Mouse (Mus musculus) CH12.LX (cell line): ENCODE measurements around the gene Cactin. TPM values are rescaled to one million over a fixed set of nuclear protein-coding genes. Genes with fewer than 3 reads are reported as not detected.

Experiments
- DNase-seq: peaks from one replicate; pipeline ENCODE4 v3.0.0-alpha.2; 2013; ENCODE audit errors: extremely low read depth
- H3K27ac ChIP-seq: 2 replicates; pipeline ENCODE4 v1.5.1; 2012; ENCODE audit warnings: low read depth, mild to moderate bottlenecking, control low read depth, moderate library complexity; ENCODE audit not compliant: insufficient read depth
- H3K27me3 ChIP-seq: replicated peaks from 2 replicates; pipeline ENCODE3; 2012; ENCODE audit warnings: inconsistent platforms
- H3K36me3 ChIP-seq, 2 experiments: replicated peaks in 1 of 2; 2 replicates each; pipeline versions ENCODE3 to v1.6.1; 2012; ENCODE audit warnings: inconsistent platforms in 1 of 2, low read length in 1 of 2, mild to moderate bottlenecking in 1 of 2, mixed read lengths in 1 of 2, moderate library complexity in 1 of 2; ENCODE audit not compliant: control insufficient read depth in 1 of 2, insufficient read depth in 1 of 2
- H3K4me1 ChIP-seq, 2 experiments: 2 replicates each; pipeline ENCODE4 v1.6.1; 2012; ENCODE audit warnings: inconsistent platforms in 1 of 2, moderate library complexity in 1 of 2; ENCODE audit not compliant: insufficient read depth in 2 of 2, control insufficient read depth in 1 of 2
- H3K4me2 ChIP-seq: 2 replicates; pipeline ENCODE4 v1.6.1; 2012; ENCODE audit warnings: low read depth, mild to moderate bottlenecking, control low read depth; ENCODE audit not compliant: poor library complexity, insufficient read depth, severe bottlenecking
- H3K4me3 ChIP-seq, 3 experiments: fragments of 150-350 bp in 1 of 3; sonication (generic) in 1 of 3; replicated peaks in 1 of 3; 2 replicates each; pipeline versions ENCODE3 to v1.5.1; 2011 to 2012; ENCODE audit warnings: low read depth in 2 of 3, low read length in 2 of 3, mild to moderate bottlenecking in 2 of 3, moderate library complexity in 2 of 3, control low read depth in 1 of 3, improper control_type of control experiment in 1 of 3, inconsistent platforms in 1 of 3, mixed read lengths in 1 of 3; ENCODE audit not compliant: poor library complexity in 1 of 3
- H3K79me2 ChIP-seq: replicated peaks from 2 replicates; pipeline ENCODE4 v1.6.1; 2012; ENCODE audit warnings: mild to moderate bottlenecking, moderate library complexity; ENCODE audit not compliant: control insufficient read depth, poor library complexity, insufficient read depth, severe bottlenecking; ENCODE audit errors: extremely low read depth
- H3K9ac ChIP-seq: 2 replicates; pipeline ENCODE4 v1.6.1; 2012; ENCODE audit warnings: low read depth, mild to moderate bottlenecking, control low read depth, moderate library complexity; ENCODE audit not compliant: insufficient read depth
- H3K9me3 ChIP-seq: replicated peaks from 2 replicates; pipeline ENCODE3; 2012; ENCODE audit warnings: low read length, inconsistent platforms, mixed read lengths
- BHLHE40 ChIP-seq: IDR thresholded peaks from 2 replicates; pipeline ENCODE4 v1.6.1; 2011; ENCODE audit warnings: mild to moderate bottlenecking, low read depth, low read length, improper control_type of control experiment
- CHD1 ChIP-seq: IDR thresholded peaks from 2 replicates; pipeline ENCODE4 v1.6.1; 2012; ENCODE audit warnings: low read depth, low read length, improper control_type of control experiment, inconsistent platforms
- CHD2 ChIP-seq: IDR thresholded peaks from 2 replicates; pipeline ENCODE4 v1.6.1; 2011; ENCODE audit warnings: low read length, improper control_type of control experiment
- CTCF ChIP-seq, 2 experiments: IDR thresholded peaks in 1 of 2; conservative IDR thresholded peaks in 1 of 2; 2 replicates each; pipeline ENCODE4 v1.5.1; 2011 to 2012; ENCODE audit warnings: low read depth in 2 of 2, low read length in 2 of 2, improper control_type of control experiment in 1 of 2, inconsistent platforms in 1 of 2, mild to moderate bottlenecking in 1 of 2, moderate library complexity in 1 of 2
- ELF1 ChIP-seq: IDR thresholded peaks from 2 replicates; pipeline ENCODE4 v1.6.1; 2014; ENCODE audit warnings: low read depth, mild to moderate bottlenecking, inconsistent platforms, low read length, improper control_type of control experiment
- ETS1 ChIP-seq: conservative IDR thresholded peaks from 2 replicates; pipeline ENCODE4 v1.6.1; 2012; ENCODE audit warnings: low read depth, mild to moderate bottlenecking, inconsistent platforms, low read length, improper control_type of control experiment, moderate library complexity
- GABPA ChIP-seq: IDR thresholded peaks from 2 replicates; pipeline ENCODE4 v1.6.1; 2012; ENCODE audit warnings: low read depth, low read length, improper control_type of control experiment, inconsistent platforms; ENCODE audit not compliant: insufficient replicate concordance
- HCFC1 ChIP-seq: IDR thresholded peaks from 2 replicates; pipeline ENCODE4 v1.6.1; 2012; ENCODE audit warnings: low read depth, mild to moderate bottlenecking, inconsistent platforms, low read length, improper control_type of control experiment
- IRF4 ChIP-seq: IDR thresholded peaks from 2 replicates; pipeline ENCODE4 v1.6.1; 2014; ENCODE audit warnings: low read depth, mild to moderate bottlenecking, inconsistent platforms, low read length, improper control_type of control experiment
- JUN ChIP-seq: IDR thresholded peaks from 2 replicates; pipeline ENCODE4 v1.6.1; 2011; ENCODE audit warnings: low read depth, mild to moderate bottlenecking, low read length, improper control_type of control experiment, moderate library complexity; ENCODE audit not compliant: insufficient read depth
- JUND ChIP-seq: conservative IDR thresholded peaks from 2 replicates; pipeline ENCODE4 v1.6.1; 2011; ENCODE audit warnings: low read depth, low read length, improper control_type of control experiment
- KAT2A ChIP-seq: IDR thresholded peaks from 2 replicates; pipeline ENCODE4 v1.6.1; 2012; ENCODE audit warnings: low read length, improper control_type of control experiment, inconsistent platforms; ENCODE audit not compliant: insufficient replicate concordance
- MAFK ChIP-seq: IDR thresholded peaks from 2 replicates; pipeline ENCODE4 v1.6.1; 2011; ENCODE audit warnings: low read length, improper control_type of control experiment; ENCODE audit not compliant: insufficient replicate concordance
- MAX ChIP-seq: IDR thresholded peaks from 2 replicates; pipeline ENCODE4 v1.6.1; 2011; ENCODE audit warnings: low read length, improper control_type of control experiment
- MAZ ChIP-seq: IDR thresholded peaks from 2 replicates; pipeline ENCODE4 v1.6.1; 2012; ENCODE audit warnings: low read depth, mild to moderate bottlenecking, inconsistent platforms, low read length, improper control_type of control experiment, moderate library complexity
- MEF2A ChIP-seq: IDR thresholded peaks from 2 replicates; pipeline ENCODE4 v1.6.1; 2014; ENCODE audit warnings: low read depth, mild to moderate bottlenecking, inconsistent platforms, low read length, improper control_type of control experiment, borderline replicate concordance
- MYC ChIP-seq: IDR thresholded peaks from 2 replicates; pipeline ENCODE4 v1.6.1; 2011; ENCODE audit warnings: low read depth, mild to moderate bottlenecking, improper control_type of control experiment, low read length
- NELFE ChIP-seq: IDR thresholded peaks from 2 replicates; pipeline ENCODE4 v1.6.1; 2011; ENCODE audit warnings: low read depth, low read length, improper control_type of control experiment
- NRF1 ChIP-seq: IDR thresholded peaks from 2 replicates; pipeline ENCODE4 v1.6.1; 2014; ENCODE audit warnings: low read depth, mild to moderate bottlenecking, inconsistent platforms, low read length, improper control_type of control experiment, moderate library complexity
- PAX5 ChIP-seq: IDR thresholded peaks from 2 replicates; pipeline ENCODE4 v1.6.1; 2012; ENCODE audit warnings: low read length, inconsistent platforms, mixed read lengths
- POLR2A ChIP-seq: IDR thresholded peaks from 2 replicates; pipeline ENCODE4 v1.6.1; 2011; ENCODE audit warnings: low read depth, mild to moderate bottlenecking, improper control_type of control experiment, low read length
- POLR2AphosphoS2 ChIP-seq: IDR thresholded peaks from 2 replicates; pipeline ENCODE4 v1.6.1; 2011; ENCODE audit warnings: low read depth, low read length, improper control_type of control experiment
- RAD21 ChIP-seq: IDR thresholded peaks from 2 replicates; pipeline ENCODE4 v1.6.1; 2011; ENCODE audit warnings: low read depth, mild to moderate bottlenecking, low read length, improper control_type of control experiment, moderate library complexity
- RCOR1 ChIP-seq: conservative IDR thresholded peaks from 2 replicates; pipeline ENCODE4 v1.6.1; 2012; ENCODE audit warnings: low read depth, mild to moderate bottlenecking, inconsistent platforms, low read length, improper control_type of control experiment
- SIN3A ChIP-seq: IDR thresholded peaks from 2 replicates; pipeline ENCODE4 v1.6.1; 2012; ENCODE audit warnings: low read length, improper control_type of control experiment, inconsistent platforms
- SMC3 ChIP-seq: IDR thresholded peaks from 2 replicates; pipeline ENCODE4 v1.6.1; 2011; ENCODE audit warnings: low read depth, low read length, improper control_type of control experiment
- TBP ChIP-seq: conservative IDR thresholded peaks from 2 replicates; pipeline ENCODE4 v1.6.1; 2011; ENCODE audit warnings: low read depth, low read length, improper control_type of control experiment
- TCF12 ChIP-seq: IDR thresholded peaks from 2 replicates; pipeline ENCODE4 v1.6.1; 2014; ENCODE audit warnings: low read depth, mild to moderate bottlenecking, inconsistent platforms, low read length, improper control_type of control experiment
- USF1 ChIP-seq: IDR thresholded peaks from 2 replicates; pipeline ENCODE4 v1.6.1; 2014; ENCODE audit warnings: low read depth, mild to moderate bottlenecking, inconsistent platforms, low read length, improper control_type of control experiment
- ZC3H11A ChIP-seq: IDR thresholded peaks from 2 replicates; pipeline ENCODE4 v1.6.1; 2012; ENCODE audit warnings: low read depth, mild to moderate bottlenecking, inconsistent platforms, low read length, improper control_type of control experiment
- ZKSCAN1 ChIP-seq: IDR thresholded peaks from 2 replicates; pipeline ENCODE4 v1.6.1; 2012; ENCODE audit warnings: low read depth, inconsistent platforms, low read length, improper control_type of control experiment, borderline replicate concordance
- ZMIZ1 ChIP-seq: IDR thresholded peaks from 2 replicates; pipeline ENCODE4 v1.6.1; 2012; ENCODE audit warnings: low read depth, mild to moderate bottlenecking, inconsistent platforms, low read length, improper control_type of control experiment
- ZNF384 ChIP-seq: IDR thresholded peaks from 2 replicates; pipeline ENCODE4 v1.6.1; 2012; ENCODE audit warnings: low read depth, low read length, improper control_type of control experiment, inconsistent platforms
- dilution Hi-C: fragments of 300-500 bp; cut with MboI; formaldehyde crosslinking; loops from 2 replicates; pipeline ENCODE4 v1.14.3; 2020; ENCODE audit warnings: low sequenced_read_pairs; ENCODE audit not compliant: extremely low pct_unique_long_range_greater_than_20kb, extremely low pct_ligation_motif_present
- in situ Hi-C: fragments of 300-500 bp; cut with MboI; formaldehyde crosslinking; loops from 3 replicates; pipeline ENCODE4 v1.14.3; 2019; ENCODE audit warnings: low sequenced_read_pairs, low pct_ligation_motif_present, low pct_unique_long_range_greater_than_20kb, mixed read lengths
- polyA plus RNA-seq: library from polyadenylated mRNA; unstranded; fragments of >175 nt; gene quantifications from 2 replicates; pipeline ENCODE4 v1.2.1, GENCODE M21; 2012; ENCODE audit warnings: low read depth; ENCODE audit not compliant: insufficient read length
- total RNA-seq, 2 experiments: library from RNA; depleted of rRNA; stranded (reverse); fragments of 300-350 nt in 1 of 2; fragments of >200 nt in 1 of 2; gene quantifications; 2 replicates each; pipeline ENCODE4 v1.2.3; 2012 to 2014

The Cactin gene
- total and polyA plus RNA-seq, 3 experiments: 21.4 to 39.3 (median 34.6) TPM

DNA sequence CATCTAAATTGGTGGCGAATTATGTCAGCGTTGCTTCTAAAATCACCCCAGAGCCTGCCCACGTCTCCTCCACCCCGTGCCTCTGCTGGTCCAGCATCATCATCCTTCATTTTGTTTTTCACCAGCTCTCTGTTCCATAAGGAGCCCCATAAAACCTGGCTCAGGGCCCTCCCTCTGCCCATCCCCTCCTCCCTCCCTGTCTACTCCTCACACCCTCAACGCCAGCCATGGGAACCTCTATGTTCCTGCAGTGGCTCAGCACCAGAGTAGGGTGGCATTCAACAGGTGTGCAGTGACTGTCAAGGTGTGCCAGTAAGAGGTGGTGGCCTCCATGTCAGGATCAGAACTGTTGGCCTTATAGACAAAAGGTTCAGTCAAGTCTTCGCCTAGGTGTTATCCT is 25.7 kb upstream of the Cactin start:
- Histone ChIP-seq H3K79me2 (peaks cover 56% of the 10 kb centered on the region), H3K27me3 (no peaks in the 10 kb centered on the region), H3K4me1 (peaks cover 49 to 88% of the 10 kb centered on the region in 2 experiments), H3K4me2 (0 out of 2 replicates have a peak overlapping the region, but pooled peaks have one; percentile 5), H3K27ac (no peak overlapping the region), H3K36me3 (peaks cover 0 to 21% of the 10 kb centered on the region in 2 experiments), H3K9me3 (no peaks in the 10 kb centered on the region), H3K9ac (no peak overlapping the region), H3K4me3 (peak overlapping the region in 1 of 3 experiments; percentile 82)
- TF ChIP-seq RCOR1: no peak
- TF ChIP-seq NRF1: no peak
- no peak for TF ChIP-seq PAX5
- TF ChIP-seq MEF2A: no peak
- TF ChIP-seq MYC: no peak
- no peak for TF ChIP-seq IRF4
- TF ChIP-seq HCFC1: no peak
- in situ Hi-C loops: no loop called here
- DNase-seq: no peak
- dilution Hi-C loops: no loop called here

DNA sequence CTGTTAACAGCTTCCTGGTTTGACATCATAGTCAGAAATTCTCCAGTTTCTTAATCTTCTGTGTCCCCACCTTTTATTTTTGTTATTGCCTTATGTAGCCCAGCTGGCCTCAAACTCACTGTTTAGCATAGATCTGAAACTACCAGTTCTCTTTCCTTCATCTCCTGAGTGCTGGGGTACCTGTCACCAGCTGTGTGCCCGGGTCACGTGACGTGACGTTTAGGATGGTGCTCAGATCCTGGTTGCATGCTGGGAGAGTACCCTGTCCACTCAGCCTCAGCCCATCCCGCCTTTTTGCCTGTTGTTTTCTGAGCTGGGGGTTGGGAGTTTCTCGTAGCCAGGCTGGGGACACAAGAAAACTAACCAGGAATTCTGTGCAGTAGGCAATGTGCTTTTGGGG is 23.7 kb upstream of the Cactin start:
- peak; percentile 78 for DNase-seq
- Histone ChIP-seq H3K79me2 (peaks cover 70% of the 10 kb centered on the region), H3K4me3 (peak overlapping the region in 2 of 3 experiments; percentile 22 to 33), H3K27ac (peak overlapping the region; percentile 87), H3K9ac (peak overlapping the region; percentile 35), H3K4me2 (peak overlapping the region; percentile 77), H3K4me1 (peaks cover 62 to 88% of the 10 kb centered on the region in 2 experiments), H3K9me3 (no peaks in the 10 kb centered on the region), H3K36me3 (peaks cover 0 to 29% of the 10 kb centered on the region in 2 experiments), H3K27me3 (no peaks in the 10 kb centered on the region)
- in situ Hi-C loops (no loop called here), dilution Hi-C loops (no loop called here)
- TF ChIP-seq ETS1 (peak; percentile 90), ZC3H11A (no peak), MAX (peak; percentile 91), ZMIZ1 (no peak), BHLHE40 (peak; percentile 98), POLR2AphosphoS2 (no peak), GABPA (no peak), ZKSCAN1 (no peak), MAZ (no peak), TCF12 (peak; percentile 74), CHD1 (no peak), RAD21 (no peak), KAT2A (no peak), CTCF (conservative IDR thresholded peaks at IDR 0.05 in 1 of 2, IDR thresholded peaks at IDR 0.05 in 1 of 2; ENCODE audit: low read depth in 2 of 2, low read length in 2 of 2) (no peak), MEF2A (peak; percentile 41; the same call in 1 of the 2 replicates), NRF1 (no peak), SIN3A (peak; percentile 91), USF1 (peak; percentile 93), NELFE (no peak), IRF4 (peak; percentile 79), JUND (no peak), HCFC1 (no peak), TBP (no peak), RCOR1 (no peak), ZNF384 (no peak), CHD2 (peak; percentile 9; the same call in 1 of the 2 replicates), JUN (no peak), SMC3 (no peak), POLR2A (0 out of 2 replicates have a peak, but pooled peaks have one; percentile 12), ELF1 (peak; percentile 47), MAFK (no peak), PAX5 (no peak)
